Mouse (Mus musculus) liver, embryonic 14.5 days (tissue): Measurements from ENCODE around the gene Hba-a1.
A peak's percentile ranks its signal among the peaks of the same experiment; 100 is the strongest.

Experiments used
- CTCF ChIP-seq: IDR thresholded peaks from 2 replicates; pipeline ENCODE4 v1.5.1; 2016; ENCODE audit warnings: antibody characterized with exemption, low read depth, control low read depth
- EP300 ChIP-seq: IDR thresholded peaks from 2 replicates; pipeline ENCODE4 v1.6.1; 2016; ENCODE audit warnings: antibody characterized with exemption, low read depth

DNA sequence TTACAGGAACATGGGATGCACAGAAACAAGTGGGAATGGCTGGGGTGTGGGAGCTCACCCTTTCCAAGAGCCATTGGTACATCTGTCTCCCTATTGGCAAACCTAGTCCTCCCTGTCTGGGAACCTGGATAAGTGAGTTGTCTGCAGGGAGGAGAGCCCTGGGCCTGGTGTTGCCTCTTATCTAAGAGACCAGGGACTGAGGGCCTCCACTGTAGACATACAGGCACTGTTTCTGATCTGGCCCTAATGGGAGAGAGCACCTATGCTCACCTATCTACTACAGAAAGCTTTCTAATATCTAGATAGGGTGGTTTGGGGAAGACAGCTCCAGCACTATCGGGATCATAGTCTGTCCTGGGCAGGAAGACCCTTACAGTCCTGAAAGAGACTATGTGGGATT, 27.2 kb upstream of the Hba-a1 start:
- no peak for TF ChIP-seq CTCF
- TF ChIP-seq EP300, result peak; percentile 97
